Mouse (Mus musculus): ENCODE measurements at regions not wholly inside any gene's neighbourhood (a gene's known extent, or its start where the extent isn't known, plus 50 kb on each side); places are given as distances from the start of the nearest gene placed in this dataset.

DNA sequence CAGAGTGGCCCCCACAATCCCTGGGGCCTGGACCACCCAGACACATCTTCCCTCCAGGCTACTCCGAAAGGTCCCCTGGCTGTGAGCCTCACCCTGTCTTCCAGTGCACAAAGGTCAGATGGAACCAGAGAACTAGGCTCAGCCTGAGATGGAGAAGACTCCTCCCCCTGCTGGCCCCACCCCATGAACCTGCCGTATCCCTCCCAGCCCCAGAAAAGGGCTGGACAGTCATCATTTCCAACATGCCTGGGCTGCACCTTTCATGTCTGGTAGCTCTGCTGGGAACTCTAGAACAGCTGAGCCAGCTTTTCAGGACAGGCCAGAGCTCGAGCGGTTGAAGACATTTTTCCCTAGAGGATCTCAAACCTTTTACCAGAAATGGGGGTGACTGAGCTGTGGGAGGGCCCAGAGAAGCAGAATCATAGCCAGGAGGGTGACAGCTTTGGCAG, 77.8 kb downstream of the Zfp36l1 start:
- peaks cover 31% of the 10 kb centered on the region for H3K4me1 ChIP-seq
- no peak overlapping the region for H3K4me3 ChIP-seq
- no peaks in the 10 kb centered on the region for H3K27me3 ChIP-seq (ENCODE audit: low read depth, poor library complexity, severe bottlenecking)
- no peaks in the 10 kb centered on the region for H3K36me3 ChIP-seq
- H3K27ac ChIP-seq: peak overlapping the region; percentile 33
- 61% methylated on average over 4 of the region's 4 CpGs for WGBS
- DNase-seq (ENCODE audit: low spot score): no peak
- H3K9me3 ChIP-seq (replicated peaks): no peaks in the 10 kb centered on the region

DNA sequence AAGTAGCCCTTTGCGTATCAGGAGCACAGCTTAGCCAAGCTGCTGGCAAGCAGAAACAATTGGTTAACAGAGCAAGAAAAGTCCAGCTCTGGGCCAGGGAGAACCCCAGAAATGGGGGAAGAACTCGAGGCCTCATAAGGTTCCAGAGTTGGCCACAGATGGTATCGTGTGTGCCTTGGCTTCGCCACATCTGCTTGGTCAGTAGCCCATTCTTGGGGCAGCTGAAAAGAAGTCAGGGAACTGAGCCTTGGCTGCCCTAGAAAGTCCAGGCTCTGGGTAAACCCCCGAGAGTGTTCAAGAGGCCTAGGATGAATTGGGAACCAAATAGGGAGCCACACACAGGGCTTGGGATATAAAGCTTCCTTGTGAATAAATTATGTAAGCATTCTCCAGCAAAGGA, 78.7 kb downstream of the Zfp36l1 start:
- Histone ChIP-seq H3K4me1 (peaks cover 25% of the 10 kb centered on the region), H3K27ac (peak overlapping the region; percentile 33)
- WGBS: 90% methylated on average over 5 of the region's 5 CpGs

DNA sequence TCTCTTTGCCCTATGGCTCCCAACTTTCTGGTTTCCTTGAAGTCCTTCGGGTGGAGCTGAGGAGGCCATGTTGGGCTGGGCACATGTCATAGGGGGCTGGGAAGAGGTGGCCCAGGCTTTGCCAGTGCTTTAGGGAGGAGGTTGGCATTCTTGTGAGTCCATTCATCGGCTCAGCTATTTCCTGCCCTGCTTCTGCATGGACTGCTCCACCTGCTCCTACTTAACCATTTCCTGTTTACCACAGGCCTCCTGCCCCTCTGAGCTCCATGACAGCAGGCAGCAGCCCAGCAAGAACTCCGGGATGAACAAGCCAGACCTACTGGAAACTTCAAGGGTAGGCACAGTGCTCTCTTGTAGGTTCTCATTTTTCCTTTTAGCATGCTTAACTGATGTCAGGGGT, 80.3 kb downstream of the Zfp36l1 start:
- H3K27me3 ChIP-seq (ENCODE audit: low read depth, poor library complexity, severe bottlenecking): no peaks in the 10 kb centered on the region
- H3K4me3 ChIP-seq: no peak overlapping the region
- H3K36me3 ChIP-seq: no peaks in the 10 kb centered on the region
- peaks cover 34% of the 10 kb centered on the region for H3K4me1 ChIP-seq
- WGBS: 58% methylated on average over 3 of the region's 3 CpGs
- H3K9me3 ChIP-seq (replicated peaks): no peaks in the 10 kb centered on the region
- H3K27ac ChIP-seq: peak overlapping the region; percentile 77
- no peak for DNase-seq (ENCODE audit: low spot score)

More for the DNA sequence above, 78.7 kb downstream of the Zfp36l1 start:
- Histone ChIP-seq H3K4me3 (no peak overlapping the region), H3K36me3 (no peaks in the 10 kb centered on the region), H3K9me3 (replicated peaks) (no peaks in the 10 kb centered on the region), H3K27me3 (ENCODE audit: low read depth, poor library complexity, severe bottlenecking) (no peaks in the 10 kb centered on the region)
- DNase-seq (ENCODE audit: low spot score): no peak

- H3K4me3 ChIP-seq: no peak overlapping the region
- H3K4me1 ChIP-seq: peaks cover 40% of the 10 kb centered on the region
- 74% methylated on average over 3 of the region's 3 CpGs for WGBS
- no peak for DNase-seq (ENCODE audit: low spot score)
- H3K27ac ChIP-seq: peak overlapping the region; percentile 57; the same call in 1 of the 2 replicates
- no peaks in the 10 kb centered on the region for H3K36me3 ChIP-seq
- H3K27me3 ChIP-seq (ENCODE audit: low read depth, poor library complexity, severe bottlenecking): no peaks in the 10 kb centered on the region
- H3K9me3 ChIP-seq (replicated peaks): no peaks in the 10 kb centered on the region
Observed at GRCm38 (mm10) chr12:80028301-80028700, 84.5 kb downstream of the Zfp36l1 start.

DNA sequence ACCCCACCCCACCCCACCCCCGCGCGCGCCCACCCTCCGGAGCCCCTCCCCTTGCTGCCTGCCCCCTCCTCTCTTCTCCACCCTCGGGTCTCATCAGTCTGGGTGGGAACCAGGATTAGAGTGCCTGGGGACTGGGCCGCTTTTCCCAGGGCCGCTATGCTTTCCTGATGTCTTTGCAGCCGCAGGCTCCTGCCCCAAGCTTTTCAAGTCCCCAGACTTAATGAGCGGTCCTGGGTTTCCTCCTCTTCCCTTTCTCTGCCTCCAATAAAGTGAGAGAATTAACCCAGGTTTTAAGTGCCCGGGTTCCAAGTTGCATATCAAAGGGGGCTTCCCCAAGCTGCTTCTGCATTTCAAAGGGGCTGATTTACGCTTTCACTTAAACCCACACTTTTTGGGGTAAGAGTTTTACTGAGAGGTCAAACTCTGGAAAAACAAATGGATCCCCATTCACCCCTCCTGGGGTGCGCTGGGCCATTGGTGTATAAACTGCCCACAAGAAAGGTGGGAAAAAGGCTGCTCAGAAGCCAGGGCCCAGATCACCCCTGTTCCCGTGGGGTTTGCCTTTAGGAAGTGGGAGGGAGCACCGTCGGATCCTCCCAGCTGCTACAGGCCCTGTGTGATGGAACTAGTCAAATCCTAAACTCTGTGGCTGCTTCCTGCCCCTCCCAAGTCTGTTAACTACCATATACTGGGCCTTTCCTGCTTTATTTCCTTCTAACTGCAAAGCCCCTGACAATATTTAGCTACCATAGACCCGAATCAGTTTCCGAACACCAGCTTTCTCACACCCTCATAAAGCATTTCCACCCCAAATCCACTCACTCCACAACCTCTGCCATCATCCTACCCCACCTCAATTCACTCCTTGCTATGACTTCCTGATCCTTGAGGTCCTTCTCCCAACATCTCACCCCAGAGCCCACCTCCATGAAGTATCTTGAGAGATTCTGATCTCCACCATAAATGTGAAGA, 89.4 kb downstream of the Zfp36l1 start:
- Histone ChIP-seq H3K9me3 (replicated peaks) (no peaks in the 10 kb centered on the region), H3K36me3 (no peaks in the 10 kb centered on the region), H3K27me3 (ENCODE audit: low read depth, poor library complexity, severe bottlenecking) (no peaks in the 10 kb centered on the region), H3K27ac (peak overlapping the region; percentile 92), H3K4me1 (peaks cover 61% of the 10 kb centered on the region), H3K4me3 (peak overlapping the region; percentile 42)
- 4% methylated on average over 17 of the region's 18 CpGs for whole genome bisulfite sequencing
- peak; percentile 59 for DNase-seq (ENCODE audit: low spot score)

- peak; percentile 90 for DNase-seq (ENCODE audit: low spot score)
- peak overlapping the region; percentile 92 for H3K27ac ChIP-seq
- H3K27me3 ChIP-seq (ENCODE audit: low read depth, poor library complexity, severe bottlenecking): no peaks in the 10 kb centered on the region
- peak overlapping the region; percentile 42 for H3K4me3 ChIP-seq
- H3K9me3 ChIP-seq (replicated peaks): no peaks in the 10 kb centered on the region
- H3K4me1 ChIP-seq: peaks cover 68% of the 10 kb centered on the region
- WGBS: 3% methylated on average over 18 of the region's 18 CpGs
- no peaks in the 10 kb centered on the region for H3K36me3 ChIP-seq
Observed at GRCm38 (mm10) chr12:80022181-80023106, 90.4 kb downstream of the Zfp36l1 start.

DNA sequence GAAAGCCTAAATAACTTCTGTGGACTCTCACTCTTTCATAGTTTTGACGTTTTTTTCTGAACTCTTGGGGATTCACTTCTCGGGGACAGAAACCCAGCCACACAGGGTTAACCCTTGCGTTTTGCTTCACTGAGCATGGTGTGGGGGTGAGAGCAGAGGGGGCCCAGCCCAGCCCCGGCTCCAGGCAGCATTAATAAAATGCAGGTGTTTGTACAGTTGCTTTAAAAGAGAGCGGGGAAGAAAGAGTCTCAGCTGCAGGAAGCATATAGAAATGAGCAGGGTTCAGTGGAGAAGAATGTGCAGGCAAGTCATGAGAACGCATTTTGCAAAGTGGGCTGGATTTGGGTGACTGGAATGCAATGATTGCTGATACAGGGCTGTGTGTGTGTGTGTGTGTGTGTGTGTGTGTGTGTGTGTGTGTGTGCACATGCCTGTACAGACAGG, 91.8 kb downstream of the Zfp36l1 start:
- WGBS: 4% methylated on average over 6 of the region's 6 CpGs
- H3K27ac ChIP-seq: peak overlapping the region; percentile 92
- no peaks in the 10 kb centered on the region for H3K9me3 ChIP-seq (replicated peaks)
- peak overlapping the region; percentile 42; the same call in 1 of the 2 replicates for H3K4me3 ChIP-seq
- H3K4me1 ChIP-seq: peaks cover 70% of the 10 kb centered on the region
- DNase-seq (ENCODE audit: low spot score): peak; percentile 63
- H3K27me3 ChIP-seq (ENCODE audit: low read depth, poor library complexity, severe bottlenecking): no peaks in the 10 kb centered on the region
- H3K36me3 ChIP-seq: no peaks in the 10 kb centered on the region

GRCm38 (mm10) chr12:80018086-80018485, 94.7 kb downstream of the Zfp36l1 start:
- DNase-seq (ENCODE audit: low spot score): no peak
- 93% methylated on average over 8 of the region's 8 CpGs for WGBS
- Histone ChIP-seq H3K4me1 (peaks cover 77% of the 10 kb centered on the region), H3K27ac (peak overlapping the region; percentile 73), H3K9me3 (replicated peaks) (no peaks in the 10 kb centered on the region), H3K36me3 (no peaks in the 10 kb centered on the region), H3K27me3 (ENCODE audit: low read depth, poor library complexity, severe bottlenecking) (no peaks in the 10 kb centered on the region), H3K4me3 (no peak overlapping the region)

GRCm38 (mm10) chr12:80017376-80017929, 95.4 kb downstream of the Zfp36l1 start:
- WGBS: 71% methylated on average over 8 of the region's 8 CpGs
- H3K27ac ChIP-seq: peak overlapping the region; percentile 73
- H3K4me3 ChIP-seq: no peak overlapping the region
- DNase-seq (ENCODE audit: low spot score): no peak
- no peaks in the 10 kb centered on the region for H3K9me3 ChIP-seq (replicated peaks)
- no peaks in the 10 kb centered on the region for H3K27me3 ChIP-seq (ENCODE audit: low read depth, poor library complexity, severe bottlenecking)
- H3K36me3 ChIP-seq: no peaks in the 10 kb centered on the region
- peaks cover 72% of the 10 kb centered on the region for H3K4me1 ChIP-seq

- Histone ChIP-seq H3K36me3 (no peaks in the 10 kb centered on the region), H3K4me3 (no peak overlapping the region), H3K9me3 (replicated peaks) (no peaks in the 10 kb centered on the region), H3K27me3 (ENCODE audit: low read depth, poor library complexity, severe bottlenecking) (no peaks in the 10 kb centered on the region), H3K4me1 (peaks cover 57% of the 10 kb centered on the region), H3K27ac (no peak overlapping the region)
- 92% methylated on average over 1 of the region's 1 CpGs for WGBS
- no peak for DNase-seq (ENCODE audit: low spot score)
Observed at GRCm38 (mm10) chr12:80015938-80016337, 96.9 kb downstream of the Zfp36l1 start.

- no peaks in the 10 kb centered on the region for H3K36me3 ChIP-seq
- no peaks in the 10 kb centered on the region for H3K27me3 ChIP-seq (ENCODE audit: low read depth, poor library complexity, severe bottlenecking)
- WGBS: 70% methylated on average over 7 of the region's 7 CpGs
- H3K4me1 ChIP-seq: peaks cover 45% of the 10 kb centered on the region
- H3K4me3 ChIP-seq: no peak overlapping the region
- H3K9me3 ChIP-seq (replicated peaks): no peaks in the 10 kb centered on the region
- peak overlapping the region; percentile 83 for H3K27ac ChIP-seq
- no peak for DNase-seq (ENCODE audit: low spot score)
Observed at GRCm38 (mm10) chr12:80014598-80014983, 98.2 kb downstream of the Zfp36l1 start.

- Histone ChIP-seq H3K4me1 (peaks cover 45% of the 10 kb centered on the region), H3K4me3 (no peak overlapping the region), H3K27ac (peak overlapping the region; percentile 83), H3K36me3 (no peaks in the 10 kb centered on the region), H3K27me3 (ENCODE audit: low read depth, poor library complexity, severe bottlenecking) (no peaks in the 10 kb centered on the region), H3K9me3 (replicated peaks) (no peaks in the 10 kb centered on the region)
- peak; percentile 55 for DNase-seq (ENCODE audit: low spot score)
- 42% methylated on average over 14 of the region's 14 CpGs for WGBS
Observed at GRCm38 (mm10) chr12:80013904-80014597, 98.8 kb downstream of the Zfp36l1 start.
